Mouse (Mus musculus): ENCODE measurements around the gene Fndc4. TPM values are rescaled to one million over a fixed set of nuclear protein-coding genes. Genes with fewer than 3 reads are reported as not detected.

The Fndc4 gene
- polyA plus RNA-seq, 2 experiments = 3.7 to 5.6 TPM

DNA sequence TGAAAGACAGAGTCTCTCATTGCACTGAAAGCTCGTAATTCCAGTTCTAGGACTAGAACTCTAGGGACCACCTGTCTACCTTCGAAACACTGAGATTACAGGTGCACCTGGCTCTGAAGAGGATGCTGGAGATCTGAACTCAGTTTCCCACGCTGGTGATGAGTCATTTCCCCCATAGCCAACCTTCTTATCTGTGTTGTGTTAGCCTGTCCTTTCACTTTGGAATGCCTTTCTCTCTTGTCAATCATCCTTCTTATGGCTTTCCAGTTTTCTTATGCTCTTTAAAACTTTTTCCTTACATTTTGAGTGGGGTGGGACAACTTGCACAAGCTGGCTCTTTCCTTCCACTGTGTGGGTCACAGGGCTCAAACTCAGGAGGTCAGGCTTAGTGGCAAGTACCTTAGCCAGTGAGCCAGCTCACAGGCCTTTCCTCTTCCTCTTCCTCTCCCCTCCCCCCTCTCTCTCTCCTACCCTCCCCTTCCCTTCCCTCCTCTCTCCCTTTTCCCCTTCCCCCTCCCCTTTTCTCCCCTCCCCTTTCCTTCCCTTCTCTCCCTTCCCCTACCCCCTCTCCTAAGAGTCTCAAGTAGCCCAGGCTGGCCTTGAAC, 6.2 kb downstream of the Fndc4 start:
- Histone ChIP-seq H3K27me3 (ENCODE audit: control insufficient read depth, insufficient read depth, low read length) (peaks cover 4% of the 10 kb centered on the region), H3K27ac (no peak overlapping the region), H3K4me2 (ENCODE audit: low read depth) (peak overlapping the region; percentile 94), H3K4me1 (replicated peaks; ENCODE audit: control insufficient read depth in 2 of 2, insufficient read depth in 2 of 2, low read length in 1 of 2) (peaks cover 6 to 16% of the 10 kb centered on the region in 2 experiments), H3K36me3 (replicated peaks; ENCODE audit: control insufficient read depth, insufficient read depth, low read depth) (no peaks in the 10 kb centered on the region), H3K9ac (replicated peaks) (no peak overlapping the region), H3K4me3 (ENCODE audit: insufficient read depth in 1 of 2, low read depth in 2 of 2, low read length in 2 of 2) (no peak overlapping the region; a peak in 1 of 4 replicates), H3K9me3 (ENCODE audit: control insufficient read depth, low read length) (no peaks in the 10 kb centered on the region)
- TF ChIP-seq EP300 (IDR thresholded peaks at IDR 0.05; ENCODE audit: low read depth) = no peak
- DNase-seq (ENCODE audit: low read depth in 3 of 3, low spot score in 3 of 3) (no peak), ATAC-seq (ENCODE audit: insufficient read depth) (no peak)
- 35% methylated on average over 3 of the region's 3 CpGs for WGBS (ENCODE audit: insufficient replicate concordance)

GRCm38 (mm10) chr5:31288655-31289054, 7.2 kb downstream of the Fndc4 start:
- Histone ChIP-seq H3K27me3 (ENCODE audit: control insufficient read depth, insufficient read depth, low read length) (no peaks in the 10 kb centered on the region), H3K36me3 (replicated peaks; ENCODE audit: control insufficient read depth, insufficient read depth, low read depth) (no peaks in the 10 kb centered on the region), H3K4me1 (replicated peaks; ENCODE audit: control insufficient read depth in 2 of 2, insufficient read depth in 2 of 2, low read length in 1 of 2) (peaks cover 6 to 16% of the 10 kb centered on the region in 2 experiments), H3K9me3 (ENCODE audit: control insufficient read depth, low read length) (no peaks in the 10 kb centered on the region), H3K4me2 (ENCODE audit: low read depth) (no peak overlapping the region), H3K9ac (replicated peaks) (no peak overlapping the region), H3K4me3 (ENCODE audit: insufficient read depth in 1 of 2, low read depth in 2 of 2, low read length in 2 of 2) (no peak overlapping the region), H3K27ac (no peak overlapping the region)
- DNase-seq (ENCODE audit: low read depth in 3 of 3, low spot score in 3 of 3) (no peak), ATAC-seq (ENCODE audit: insufficient read depth) (no peak)
- 62% methylated on average over 3 of the region's 3 CpGs for WGBS (ENCODE audit: insufficient replicate concordance)
- TF ChIP-seq EP300 (IDR thresholded peaks at IDR 0.05; ENCODE audit: low read depth) (no peak), CTCF (IDR thresholded peaks at IDR 0.05; ENCODE audit: low read depth) (no peak)

DNA sequence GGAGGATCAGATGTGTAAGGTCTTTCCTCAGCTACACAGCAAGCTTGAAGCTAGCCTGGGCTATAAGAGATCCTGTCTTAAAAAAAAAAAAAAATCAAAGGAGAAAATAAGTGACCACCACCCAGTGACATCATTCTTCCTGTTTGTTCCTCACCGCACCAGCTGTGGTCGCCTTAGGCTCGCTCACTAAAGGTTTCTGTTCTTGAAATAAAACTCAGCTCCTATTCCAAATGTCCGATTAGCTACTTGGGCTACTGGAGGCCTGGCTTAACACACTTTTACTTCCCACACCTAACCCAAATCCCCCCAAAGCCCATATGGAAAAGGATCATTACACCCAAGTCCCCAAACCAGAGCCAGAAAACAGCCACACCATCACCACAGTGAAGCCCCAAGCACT, 7.7 kb downstream of the Fndc4 start:
- DNase-seq (ENCODE audit: low read depth in 3 of 3, low spot score in 3 of 3) (no peak), ATAC-seq (ENCODE audit: insufficient read depth) (no peak)
- TF ChIP-seq CTCF (IDR thresholded peaks at IDR 0.05; ENCODE audit: low read depth) (no peak), EP300 (IDR thresholded peaks at IDR 0.05; ENCODE audit: low read depth) (no peak)
- H3K27me3 ChIP-seq (ENCODE audit: control insufficient read depth, insufficient read depth, low read length) = no peaks in the 10 kb centered on the region
- 19% methylated on average over 4 of the region's 4 CpGs for WGBS (ENCODE audit: insufficient replicate concordance)
- H3K27ac ChIP-seq = no peak overlapping the region
- H3K9me3 ChIP-seq (ENCODE audit: control insufficient read depth, low read length) = no peaks in the 10 kb centered on the region
- H3K4me1 ChIP-seq (replicated peaks; ENCODE audit: control insufficient read depth in 2 of 2, insufficient read depth in 2 of 2, low read length in 1 of 2) = peaks cover 6 to 16% of the 10 kb centered on the region in 2 experiments
- no peak overlapping the region for H3K4me2 ChIP-seq (ENCODE audit: low read depth)
- H3K4me3 ChIP-seq (ENCODE audit: insufficient read depth in 1 of 2, low read depth in 2 of 2, low read length in 2 of 2) = no peak overlapping the region
- no peak overlapping the region for H3K9ac ChIP-seq (replicated peaks)
- H3K36me3 ChIP-seq (replicated peaks; ENCODE audit: control insufficient read depth, insufficient read depth, low read depth) = no peaks in the 10 kb centered on the region

- TF ChIP-seq CTCF (IDR thresholded peaks at IDR 0.05; ENCODE audit: low read depth) (no peak), EP300 (IDR thresholded peaks at IDR 0.05; ENCODE audit: low read depth) (no peak)
- no peaks in the 10 kb centered on the region for H3K36me3 ChIP-seq (replicated peaks; ENCODE audit: control insufficient read depth, insufficient read depth, low read depth)
- 59% methylated on average over 20 of the region's 20 CpGs for WGBS (ENCODE audit: insufficient replicate concordance)
Observed at GRCm38 (mm10) chr5:31279245-31279988, 16.5 kb downstream of the Fndc4 start.

DNA sequence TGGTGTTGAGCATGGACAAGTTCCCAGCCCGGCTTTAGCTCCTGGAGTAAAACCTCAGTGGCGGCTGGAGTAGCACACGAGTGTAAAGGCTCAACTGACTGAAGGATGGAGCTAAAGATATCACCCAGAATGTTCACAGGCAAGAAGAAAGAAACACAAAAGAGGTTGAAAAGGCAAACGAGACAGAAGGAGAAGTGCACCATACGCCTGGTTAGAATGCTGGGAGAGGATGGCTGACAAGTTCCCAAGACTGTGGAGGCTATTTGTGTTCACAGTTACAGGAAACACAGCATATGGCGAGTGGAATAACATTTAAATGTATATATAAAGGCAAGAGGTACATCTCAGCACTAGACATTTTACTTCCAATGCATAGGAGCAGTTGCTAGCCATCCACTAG, 22.9 kb downstream of the Fndc4 start:
- ATAC-seq (ENCODE audit: insufficient read depth) = no peak
- Histone ChIP-seq H3K4me2 (ENCODE audit: low read depth) (no peak overlapping the region), H3K9me3 (ENCODE audit: control insufficient read depth, low read length) (no peaks in the 10 kb centered on the region), H3K36me3 (replicated peaks; ENCODE audit: control insufficient read depth, insufficient read depth, low read depth) (no peaks in the 10 kb centered on the region), H3K4me1 (replicated peaks; ENCODE audit: control insufficient read depth in 2 of 2, insufficient read depth in 2 of 2, low read length in 1 of 2) (no peaks in the 10 kb centered on the region), H3K9ac (replicated peaks) (no peak overlapping the region), H3K4me3 (ENCODE audit: insufficient read depth in 1 of 2, low read depth in 2 of 2, low read length in 2 of 2) (no peak overlapping the region), H3K27ac (no peak overlapping the region), H3K27me3 (ENCODE audit: control insufficient read depth, insufficient read depth, low read length) (no peaks in the 10 kb centered on the region)
- TF ChIP-seq CTCF (IDR thresholded peaks at IDR 0.05; ENCODE audit: low read depth) (no peak), EP300 (IDR thresholded peaks at IDR 0.05; ENCODE audit: low read depth) (no peak)
- 59% methylated on average over 6 of the region's 6 CpGs for WGBS (ENCODE audit: insufficient replicate concordance)
- DNase-seq (ENCODE audit: low read depth in 3 of 3, low spot score in 3 of 3) = no peak

More at GRCm38 (mm10) chr5:31279245-31279988, 16.5 kb downstream of the Fndc4 start:
- Histone ChIP-seq H3K4me1 (replicated peaks; ENCODE audit: control insufficient read depth in 2 of 2, insufficient read depth in 2 of 2, low read length in 1 of 2) (no peaks in the 10 kb centered on the region), H3K27ac (no peak overlapping the region), H3K9ac (replicated peaks) (no peak overlapping the region), H3K4me2 (ENCODE audit: low read depth) (no peak overlapping the region), H3K9me3 (ENCODE audit: control insufficient read depth, low read length) (no peaks in the 10 kb centered on the region), H3K27me3 (ENCODE audit: control insufficient read depth, insufficient read depth, low read length) (no peaks in the 10 kb centered on the region), H3K4me3 (ENCODE audit: insufficient read depth in 1 of 2, low read depth in 2 of 2, low read length in 2 of 2) (no peak overlapping the region)
- ATAC-seq (ENCODE audit: insufficient read depth) (no peak), DNase-seq (ENCODE audit: low read depth in 3 of 3, low spot score in 3 of 3) (no peak)
